Mouse (Mus musculus) brain, embryonic 14.5 days (tissue): Measurements from ENCODE around the gene Elp4.

ENCODE experiments used
- CTCF ChIP-seq: fragments of 200-500 bp; IDR thresholded peaks from 2 replicates; pipeline ENCODE4 v1.5.1; 2012; ENCODE audit warnings: inconsistent platforms, mild to moderate bottlenecking, moderate library complexity, borderline replicate concordance; ENCODE audit not compliant: insufficient read depth, insufficient read length; ENCODE audit errors: extremely low read depth
- POLR2A ChIP-seq: fragments of 200-500 bp; IDR thresholded peaks from 2 replicates; pipeline ENCODE4 v1.6.1; 2012; ENCODE audit warnings: mild to moderate bottlenecking, inconsistent platforms, borderline replicate concordance; ENCODE audit not compliant: poor library complexity, insufficient read depth, insufficient read length, severe bottlenecking; ENCODE audit errors: extremely low read depth

DNA sequence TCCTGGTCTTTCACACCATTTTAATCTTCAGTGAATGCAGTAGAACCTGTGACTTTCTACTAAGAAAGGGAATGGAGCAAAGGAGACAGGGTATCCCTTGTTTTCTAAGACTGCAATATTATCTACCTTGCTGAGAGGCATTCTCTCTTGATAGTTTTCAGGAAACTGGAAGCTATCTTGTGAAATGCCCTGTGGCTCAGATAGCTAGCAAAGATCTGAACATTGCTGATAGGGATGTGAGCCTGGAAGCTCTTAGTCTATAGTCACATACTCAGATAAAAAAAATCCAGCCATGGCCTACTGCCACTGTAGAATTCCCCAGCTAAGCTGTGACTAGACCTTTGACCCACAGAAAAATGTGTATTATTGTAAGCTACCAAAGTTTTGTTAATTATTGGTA is 13.5 kb downstream of the Elp4 start:
- TF ChIP-seq CTCF (no peak), POLR2A (no peak)
